Mouse (Mus musculus): ENCODE results near the gene Cartpt.
"Not testable (repeated sequence)": the region's sequence is repeated elsewhere in the genome, so short reads cannot be mapped to it uniquely, and the experiment has no call there.

GRCm38 (mm10) chr13:99852416-99852815 is 48.5 kb downstream of the Cartpt start:
- not testable (repeated sequence) for TF ChIP-seq NRF1 (IDR thresholded peaks at IDR 0.05; ENCODE audit: low read depth, low read length); CTCF (conservative IDR thresholded peaks at IDR 0.05 in 1 of 2, IDR thresholded peaks at IDR 0.05 in 1 of 2; ENCODE audit: low read depth in 2 of 2, low read length in 2 of 2); MEF2A (IDR thresholded peaks at IDR 0.05; ENCODE audit: borderline replicate concordance, low read depth, low read length); RCOR1 (conservative IDR thresholded peaks at IDR 0.05; ENCODE audit: low read depth, low read length); GABPA (IDR thresholded peaks at IDR 0.05; ENCODE audit: insufficient replicate concordance, low read depth, low read length); POLR2AphosphoS2 (IDR thresholded peaks at IDR 0.05; ENCODE audit: low read depth, low read length); EP300 (IDR thresholded peaks at IDR 0.05; ENCODE audit: low read length); POLR2A (IDR thresholded peaks at IDR 0.05; ENCODE audit: low read depth, low read length); SMC3 (IDR thresholded peaks at IDR 0.05; ENCODE audit: low read depth, low read length); HCFC1 (IDR thresholded peaks at IDR 0.05; ENCODE audit: low read depth, low read length)
